Mouse (Mus musculus) left cerebral cortex, adult 2 months (tissue): ENCODE measurements at regions not wholly inside any gene's neighbourhood (a gene's known extent, or its start where the extent isn't known, plus 50 kb on each side); places are given as distances from the start of the nearest gene placed in this dataset.

Experiments used
- DNase-seq, 2 experiments: peaks; one replicate each; pipeline ENCODE4 v3.0.0; 2021 to 2022; ENCODE audit warnings: low spot score in 2 of 2, mixed read lengths in 1 of 2; ENCODE audit errors: extremely low spot score in 1 of 2
- H3K27ac ChIP-seq: fragments of 200-600 bp; 2 replicates; pipeline ENCODE4 v1.8.1; 2022
- H3K4me3 ChIP-seq: fragments of 200-600 bp; 2 replicates; pipeline ENCODE4 v1.8.1; 2022
- CTCF ChIP-seq: fragments of 200-600 bp; IDR thresholded peaks from 2 replicates; pipeline ENCODE4 v1.8.1; 2022; ENCODE audit warnings: antibody characterized with exemption, mild to moderate bottlenecking, moderate library complexity
- intact Hi-C: fragments of 180-260 bp; cut with DNase I; formaldehyde crosslinking; loops from one replicate; pipeline ENCODE4 v1.15.1; 2025

DNA sequence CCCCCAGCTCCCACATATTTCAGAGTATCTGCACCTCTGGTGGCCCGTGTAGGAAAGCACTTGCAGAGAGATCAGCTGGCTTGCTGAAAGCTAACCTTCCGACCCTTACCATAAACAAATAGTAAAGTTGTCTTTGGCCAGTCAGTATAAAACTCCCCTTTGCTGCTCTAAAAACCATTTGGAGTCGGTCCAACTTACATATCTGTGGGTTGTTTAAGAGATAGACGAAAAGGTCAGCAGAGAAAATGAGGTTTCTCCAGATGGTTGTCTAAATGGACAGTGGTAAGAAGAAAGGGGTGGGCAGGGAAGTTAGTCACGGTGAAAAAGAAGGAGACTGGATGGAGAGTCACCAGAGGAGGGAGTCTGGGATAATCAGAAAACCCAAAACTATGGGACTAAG is 144.3 kb downstream of the Hibadh start:
- H3K27ac ChIP-seq, result no peak overlapping the region
- intact Hi-C loops, result no loop called here
- no peak overlapping the region for H3K4me3 ChIP-seq
- DNase-seq, result no peak
- TF ChIP-seq CTCF, result no peak
